Mouse (Mus musculus): ENCODE data around the gene St3gal3. TPM values are rescaled to one million over a fixed set of nuclear protein-coding genes. Genes with fewer than 3 reads are reported as not detected.

The St3gal3 gene
- polyA plus RNA-seq, 1 experiment from 2014 or later = 6.2 TPM

GRCm38 (mm10) chr4:118083217-118083951, 51.3 kb downstream of the St3gal3 start:
- Histone ChIP-seq H3K27me3 (ENCODE audit: control insufficient read depth, insufficient read depth, low read length) (no peaks in the 10 kb centered on the region), H3K4me2 (ENCODE audit: low read length) (0 out of 2 replicates have a peak overlapping the region, but pooled peaks have one; percentile 28), H3K4me1 (ENCODE audit: control insufficient read depth in 2 of 2, insufficient read depth in 2 of 2, low read length in 2 of 2) (peaks cover 18 to 27% of the 10 kb centered on the region in 2 experiments), H3K9ac (ENCODE audit: low read length) (peak overlapping the region; percentile 41; the same call in 1 of the 2 replicates), H3K36me3 (ENCODE audit: control insufficient read depth, insufficient read depth, low read length) (no peaks in the 10 kb centered on the region), H3K27ac (replicated peaks in 1 of 2; ENCODE audit: control insufficient read depth in 1 of 2, insufficient read depth in 1 of 2, low read depth in 2 of 2, low read length in 2 of 2) (0 out of 4 replicates have a peak overlapping the region, but pooled peaks of 1 of the 2 experiments have one; percentile 44), H3K4me3 (ENCODE audit: control insufficient read depth in 1 of 2, insufficient read depth in 1 of 2, low read depth in 1 of 2, low read length in 2 of 2) (no peak overlapping the region), H3K9me3 (ENCODE audit: control insufficient read depth, low read length) (no peaks in the 10 kb centered on the region)
- WGBS = 25% methylated on average over 14 of the region's 14 CpGs
- peak; percentile 83 for ATAC-seq (ENCODE audit: insufficient number of reproducible peaks, insufficient read depth, low FRiP score, low read depth)

DNA sequence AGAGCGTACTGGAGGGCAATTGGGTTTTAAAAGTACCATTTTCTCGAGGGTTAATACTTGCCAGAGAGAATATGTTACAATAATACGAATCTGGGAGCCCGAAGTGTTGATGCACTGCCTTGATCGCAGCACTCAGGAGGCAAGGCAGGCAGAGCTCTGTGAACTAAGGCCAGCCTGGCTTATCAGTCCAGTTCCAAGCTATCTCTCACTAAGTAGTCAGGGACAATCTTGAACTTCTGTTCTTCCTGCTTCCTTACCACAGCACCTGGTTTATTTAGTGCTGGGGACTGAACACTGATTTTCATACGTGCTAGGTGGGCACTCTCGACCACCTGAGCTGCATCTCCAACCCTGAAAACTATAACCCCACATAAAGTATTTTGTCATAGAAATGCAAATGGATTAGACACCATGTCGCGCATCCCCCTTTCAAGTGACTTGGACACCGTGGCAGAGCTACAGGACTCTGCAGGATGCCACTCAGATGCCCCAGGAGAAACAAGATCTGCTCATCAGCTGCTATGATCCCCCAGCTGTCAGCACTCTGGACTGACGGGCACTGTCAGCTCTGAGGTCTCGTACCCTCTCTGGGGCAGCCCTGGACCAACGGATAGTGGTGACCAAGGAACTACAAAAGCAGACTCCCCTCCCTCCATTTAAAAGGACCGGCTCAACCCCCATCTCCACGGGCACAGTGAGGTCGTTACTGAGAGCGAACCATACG, 52.9 kb downstream of the St3gal3 start:
- no peak overlapping the region for H3K9ac ChIP-seq (ENCODE audit: low read length)

GRCm38 (mm10) chr4:118080481-118080880, 54.2 kb downstream of the St3gal3 start:
- H3K9me3 ChIP-seq (ENCODE audit: control insufficient read depth, low read length) = no peaks in the 10 kb centered on the region
- H3K4me3 ChIP-seq (ENCODE audit: control insufficient read depth in 1 of 2, insufficient read depth in 1 of 2, low read depth in 1 of 2, low read length in 2 of 2) = no peak overlapping the region
- no peaks in the 10 kb centered on the region for H3K27me3 ChIP-seq (ENCODE audit: control insufficient read depth, insufficient read depth, low read length)
- no peaks in the 10 kb centered on the region for H3K36me3 ChIP-seq (ENCODE audit: control insufficient read depth, insufficient read depth, low read length)
- 30% methylated on average over 8 of the region's 8 CpGs for WGBS
- 0 out of 2 replicates have a peak overlapping the region, but pooled peaks have one; percentile 26 for H3K4me2 ChIP-seq (ENCODE audit: low read length)
- no peak overlapping the region for H3K27ac ChIP-seq (replicated peaks in 1 of 2; ENCODE audit: control insufficient read depth in 1 of 2, insufficient read depth in 1 of 2, low read depth in 2 of 2, low read length in 2 of 2)
- no peak overlapping the region for H3K9ac ChIP-seq (ENCODE audit: low read length)
- peaks cover 18 to 27% of the 10 kb centered on the region in 2 experiments for H3K4me1 ChIP-seq (ENCODE audit: control insufficient read depth in 2 of 2, insufficient read depth in 2 of 2, low read length in 2 of 2)
- ATAC-seq (ENCODE audit: insufficient number of reproducible peaks, insufficient read depth, low FRiP score, low read depth) = no peak

More for the DNA sequence above, 52.9 kb downstream of the St3gal3 start:
- no peak for ATAC-seq (ENCODE audit: insufficient number of reproducible peaks, insufficient read depth, low FRiP score, low read depth)
- H3K4me3 ChIP-seq (ENCODE audit: control insufficient read depth in 1 of 2, insufficient read depth in 1 of 2, low read depth in 1 of 2, low read length in 2 of 2) = no peak overlapping the region
- H3K27ac ChIP-seq (replicated peaks in 1 of 2; ENCODE audit: control insufficient read depth in 1 of 2, insufficient read depth in 1 of 2, low read depth in 2 of 2, low read length in 2 of 2) = no peak overlapping the region
- no peaks in the 10 kb centered on the region for H3K36me3 ChIP-seq (ENCODE audit: control insufficient read depth, insufficient read depth, low read length)
- peaks cover 18 to 27% of the 10 kb centered on the region in 2 experiments for H3K4me1 ChIP-seq (ENCODE audit: control insufficient read depth in 2 of 2, insufficient read depth in 2 of 2, low read length in 2 of 2)
- H3K27me3 ChIP-seq (ENCODE audit: control insufficient read depth, insufficient read depth, low read length) = no peaks in the 10 kb centered on the region
- no peaks in the 10 kb centered on the region for H3K9me3 ChIP-seq (ENCODE audit: control insufficient read depth, low read length)
- WGBS = 71% methylated on average over 18 of the region's 18 CpGs
- H3K4me2 ChIP-seq (ENCODE audit: low read length) = no peak overlapping the region

GRCm38 (mm10) chr4:118079195-118079594, 55.5 kb downstream of the St3gal3 start:
- Histone ChIP-seq H3K9me3 (ENCODE audit: control insufficient read depth, low read length) (peaks cover 2% of the 10 kb centered on the region; the same call in 1 of the 2 replicates), H3K9ac (ENCODE audit: low read length) (no peak overlapping the region), H3K4me2 (ENCODE audit: low read length) (no peak overlapping the region), H3K27ac (replicated peaks in 1 of 2; ENCODE audit: control insufficient read depth in 1 of 2, insufficient read depth in 1 of 2, low read depth in 2 of 2, low read length in 2 of 2) (no peak overlapping the region), H3K27me3 (ENCODE audit: control insufficient read depth, insufficient read depth, low read length) (no peaks in the 10 kb centered on the region), H3K4me1 (ENCODE audit: control insufficient read depth in 2 of 2, insufficient read depth in 2 of 2, low read length in 2 of 2) (peaks cover 14 to 16% of the 10 kb centered on the region in 2 experiments), H3K4me3 (ENCODE audit: control insufficient read depth in 1 of 2, insufficient read depth in 1 of 2, low read depth in 1 of 2, low read length in 2 of 2) (no peak overlapping the region), H3K36me3 (ENCODE audit: control insufficient read depth, insufficient read depth, low read length) (no peaks in the 10 kb centered on the region)
- ATAC-seq (ENCODE audit: insufficient number of reproducible peaks, insufficient read depth, low FRiP score, low read depth) = no peak
- WGBS = 77% methylated on average over 8 of the region's 8 CpGs

GRCm38 (mm10) chr4:118078576-118078975, 56.1 kb downstream of the St3gal3 start:
- Histone ChIP-seq H3K4me2 (ENCODE audit: low read length) (no peak overlapping the region), H3K4me1 (ENCODE audit: control insufficient read depth in 2 of 2, insufficient read depth in 2 of 2, low read length in 2 of 2) (peaks cover 12 to 14% of the 10 kb centered on the region in 2 experiments)
- ATAC-seq (ENCODE audit: insufficient number of reproducible peaks, insufficient read depth, low FRiP score, low read depth) = no peak

GRCm38 (mm10) chr4:118077293-118077752, 57.4 kb downstream of the St3gal3 start:
- no peak overlapping the region for H3K4me2 ChIP-seq (ENCODE audit: low read length)
- WGBS = 61% methylated on average over 12 of the region's 12 CpGs

More at GRCm38 (mm10) chr4:118078576-118078975, 56.1 kb downstream of the St3gal3 start:
- Histone ChIP-seq H3K27ac (replicated peaks in 1 of 2; ENCODE audit: control insufficient read depth in 1 of 2, insufficient read depth in 1 of 2, low read depth in 2 of 2, low read length in 2 of 2) (no peak overlapping the region), H3K36me3 (ENCODE audit: control insufficient read depth, insufficient read depth, low read length) (no peaks in the 10 kb centered on the region), H3K9ac (ENCODE audit: low read length) (no peak overlapping the region), H3K4me3 (ENCODE audit: control insufficient read depth in 1 of 2, insufficient read depth in 1 of 2, low read depth in 1 of 2, low read length in 2 of 2) (no peak overlapping the region), H3K27me3 (ENCODE audit: control insufficient read depth, insufficient read depth, low read length) (no peaks in the 10 kb centered on the region), H3K9me3 (ENCODE audit: control insufficient read depth, low read length) (peaks cover 6% of the 10 kb centered on the region; the same call in 1 of the 2 replicates)
- 89% methylated on average over 9 of the region's 9 CpGs for WGBS

DNA sequence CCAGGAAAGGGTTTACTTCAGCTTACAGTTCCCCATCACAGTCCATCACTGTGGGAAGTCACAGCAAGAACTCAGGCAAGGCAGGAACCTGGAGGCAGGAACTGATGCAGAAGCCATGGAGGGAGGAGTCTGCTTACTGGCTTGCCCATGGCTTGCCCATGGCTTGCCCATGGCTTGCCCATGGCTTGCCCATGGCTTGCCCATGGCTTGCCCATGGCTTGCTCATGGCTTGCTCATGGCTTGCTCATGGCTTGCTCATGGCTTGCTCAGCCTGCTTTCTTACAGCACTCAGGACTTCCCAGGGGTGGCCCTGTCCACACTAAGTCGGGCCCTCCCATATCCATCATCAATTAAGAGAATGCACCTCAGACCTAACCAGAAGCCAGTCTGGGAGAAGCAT, 58.1 kb downstream of the St3gal3 start:
- 95% methylated on average over 1 of the region's 1 CpGs for WGBS
- H3K4me2 ChIP-seq (ENCODE audit: low read length) = no peak overlapping the region

More at GRCm38 (mm10) chr4:118077293-118077752, 57.4 kb downstream of the St3gal3 start:
- Histone ChIP-seq H3K27me3 (ENCODE audit: control insufficient read depth, insufficient read depth, low read length) (no peaks in the 10 kb centered on the region), H3K27ac (replicated peaks in 1 of 2; ENCODE audit: control insufficient read depth in 1 of 2, insufficient read depth in 1 of 2, low read depth in 2 of 2, low read length in 2 of 2) (no peak overlapping the region), H3K36me3 (ENCODE audit: control insufficient read depth, insufficient read depth, low read length) (no peaks in the 10 kb centered on the region), H3K4me1 (ENCODE audit: control insufficient read depth in 2 of 2, insufficient read depth in 2 of 2, low read length in 2 of 2) (peaks cover 7 to 12% of the 10 kb centered on the region in 2 experiments; a peak in 3 of 4 replicates), H3K4me3 (ENCODE audit: control insufficient read depth in 1 of 2, insufficient read depth in 1 of 2, low read depth in 1 of 2, low read length in 2 of 2) (no peak overlapping the region), H3K9me3 (ENCODE audit: control insufficient read depth, low read length) (peaks cover 6% of the 10 kb centered on the region; the same call in 1 of the 2 replicates), H3K9ac (ENCODE audit: low read length) (no peak overlapping the region)
- no peak for ATAC-seq (ENCODE audit: insufficient number of reproducible peaks, insufficient read depth, low FRiP score, low read depth)

More for the DNA sequence above, 58.1 kb downstream of the St3gal3 start:
- Histone ChIP-seq H3K27me3 (ENCODE audit: control insufficient read depth, insufficient read depth, low read length) (no peaks in the 10 kb centered on the region), H3K4me1 (ENCODE audit: control insufficient read depth in 2 of 2, insufficient read depth in 2 of 2, low read length in 2 of 2) (peaks cover 13 to 15% of the 10 kb centered on the region in 2 experiments; a peak in 3 of 4 replicates), H3K9ac (ENCODE audit: low read length) (no peak overlapping the region), H3K27ac (replicated peaks in 1 of 2; ENCODE audit: control insufficient read depth in 1 of 2, insufficient read depth in 1 of 2, low read depth in 2 of 2, low read length in 2 of 2) (no peak overlapping the region), H3K36me3 (ENCODE audit: control insufficient read depth, insufficient read depth, low read length) (no peaks in the 10 kb centered on the region), H3K9me3 (ENCODE audit: control insufficient read depth, low read length) (peaks cover 6% of the 10 kb centered on the region; the same call in 1 of the 2 replicates), H3K4me3 (ENCODE audit: control insufficient read depth in 1 of 2, insufficient read depth in 1 of 2, low read depth in 1 of 2, low read length in 2 of 2) (no peak overlapping the region)
- no peak for ATAC-seq (ENCODE audit: insufficient number of reproducible peaks, insufficient read depth, low FRiP score, low read depth)

Data from heart, embryonic 14.5 days (tissue).